Mouse (Mus musculus) liver, adult 2 months (tissue): ENCODE data around the gene Gnb3. TPM values are rescaled to one million over a fixed set of nuclear protein-coding genes. Genes with fewer than 3 reads are reported as not detected.

Experiments used
- DNase-seq: peaks from one replicate; pipeline ENCODE4 v3.0.0-alpha.2; 2011; ENCODE audit warnings: low read depth, low spot score; ENCODE audit errors: extremely low read depth
- H3K27ac ChIP-seq: fragments of 200-500 bp; replicated peaks from 2 replicates; pipeline ENCODE4 v1.5.1; 2012; ENCODE audit warnings: low read depth, mild to moderate bottlenecking, control low read depth, inconsistent platforms, low read length; ENCODE audit not compliant: insufficient read depth
- H3K27me3 ChIP-seq: fragments of 200-500 bp; 2 replicates; pipeline ENCODE4 v1.6.1; 2012; ENCODE audit warnings: mild to moderate bottlenecking, moderate library complexity, low read length, inconsistent platforms; ENCODE audit not compliant: control insufficient read depth, insufficient read depth
- H3K36me3 ChIP-seq: fragments of 200-500 bp; 2 replicates; pipeline ENCODE4 v1.6.1; 2012; ENCODE audit warnings: low read length, inconsistent platforms; ENCODE audit not compliant: control insufficient read depth, insufficient read depth
- H3K4me1 ChIP-seq: fragments of 200-500 bp; 2 replicates; pipeline ENCODE4 v1.6.1; 2011; ENCODE audit warnings: low read length; ENCODE audit not compliant: control insufficient read depth, insufficient read depth
- H3K4me3 ChIP-seq: fragments of 200-500 bp; 2 replicates; pipeline ENCODE4 v1.5.1; 2011; ENCODE audit warnings: low read depth, mild to moderate bottlenecking, control low read depth, low read length, moderate library complexity; ENCODE audit not compliant: insufficient read depth
- H3K79me2 ChIP-seq: fragments of 200-500 bp; 2 replicates; pipeline ENCODE4 v1.6.1; 2012; ENCODE audit warnings: inconsistent platforms, mild to moderate bottlenecking, low read length, moderate library complexity; ENCODE audit not compliant: control insufficient read depth, insufficient read depth
- H3K9ac ChIP-seq: fragments of 200-500 bp; 2 replicates; pipeline ENCODE4 v1.6.1; 2012; ENCODE audit warnings: low read depth, mild to moderate bottlenecking, control low read depth, inconsistent platforms, low read length
- CTCF ChIP-seq: fragments of 200-500 bp; IDR thresholded peaks from 2 replicates; pipeline ENCODE4 v1.5.1; 2011; ENCODE audit warnings: low read depth, low read length, control low read depth
- POLR2A ChIP-seq: fragments of 200-500 bp; IDR thresholded peaks from 2 replicates; pipeline ENCODE4 v1.6.1; 2011; ENCODE audit warnings: low read length, control low read depth; ENCODE audit not compliant: insufficient read depth; ENCODE audit errors: extremely low read depth
- WGBS: fragments of 180-500 bp; shearing (Covaris S2); methylation state at CpG from one replicate; pipeline ENCODE4 v1.1.7; 2018; 5-methylcytosine and 5-hydroxymethylcytosine counted together
- polyA plus RNA-seq: library from polyadenylated mRNA; depleted of rRNA; stranded (reverse); fragments of >200 nt; gene quantifications from 2 replicates; pipeline ENCODE4 v1.2.3, GENCODE M21; 2012
- total RNA-seq: library from RNA; depleted of rRNA; stranded (reverse); fragments of >200 nt; gene quantifications from 2 replicates; pipeline ENCODE4 v1.2.3, GENCODE M21; 2014

The Gnb3 gene
- total and polyA plus RNA-seq, 2 experiments: not detected

- no peaks in the 10 kb centered on the region for H3K79me2 ChIP-seq
- DNase-seq: no peak
- TF ChIP-seq CTCF (0 out of 2 replicates have a peak, but pooled peaks have one; percentile 3), POLR2A (no peak)
- 2% methylated on average over 43 of the region's 43 CpGs for WGBS
- H3K27ac ChIP-seq: no peak within 1 kb of the TSS
- no peaks in the 10 kb centered on the region for H3K36me3 ChIP-seq
- H3K4me3 ChIP-seq: peak within 1 kb of the TSS; percentile 59
- H3K4me1 ChIP-seq: peaks cover 1% of the 10 kb centered on the region; the same call in 1 of the 2 replicates
- no peaks in the 10 kb centered on the region for H3K27me3 ChIP-seq
- H3K9ac ChIP-seq: peak within 1 kb of the TSS; percentile 73
These were observed 23.7 kb upstream of the Gnb3 start, which contains the start of gene Gpr162 for GRCm38 (mm10) chr6:124863658-124864298. Gpr162 (minus strand) TSS chr6:124863983.

- peak overlapping the region; percentile 59; the same call in 1 of the 2 replicates for H3K4me3 ChIP-seq
- no peak for DNase-seq
- H3K79me2 ChIP-seq: no peaks in the 10 kb centered on the region
- 2% methylated on average over 14 of the region's 16 CpGs for WGBS
- peak overlapping the region; percentile 73; the same call in 1 of the 2 replicates for H3K9ac ChIP-seq
- no peaks in the 10 kb centered on the region for H3K27me3 ChIP-seq
- no peaks in the 10 kb centered on the region for H3K36me3 ChIP-seq
- peaks cover 1% of the 10 kb centered on the region; the same call in 1 of the 2 replicates for H3K4me1 ChIP-seq
- no peak overlapping the region for H3K27ac ChIP-seq
- TF ChIP-seq CTCF: no peak
- no peak for TF ChIP-seq POLR2A
These were observed 23.1 kb upstream of the Gnb3 start for GRCm38 (mm10) chr6:124863125-124863657.

GRCm38 (mm10) chr6:124862406-124863124 lies 22.5 kb upstream of the Gnb3 start:
- Histone ChIP-seq H3K4me1 (peaks cover 1% of the 10 kb centered on the region; the same call in 1 of the 2 replicates), H3K27ac (no peak overlapping the region), H3K9ac (no peak overlapping the region), H3K36me3 (no peaks in the 10 kb centered on the region), H3K79me2 (no peaks in the 10 kb centered on the region), H3K27me3 (peaks cover 3% of the 10 kb centered on the region; the same call in 1 of the 2 replicates), H3K4me3 (no peak overlapping the region)
- TF ChIP-seq POLR2A (no peak), CTCF (no peak)
- WGBS: 23% methylated on average over 8 of the region's 8 CpGs
- DNase-seq: no peak

- H3K4me1 ChIP-seq: peaks cover 1% of the 10 kb centered on the region; the same call in 1 of the 2 replicates
- no peak overlapping the region for H3K9ac ChIP-seq
- no peak for DNase-seq
- peaks cover 7% of the 10 kb centered on the region; the same call in 1 of the 2 replicates for H3K27me3 ChIP-seq
- TF ChIP-seq CTCF (no peak), POLR2A (no peak)
- H3K36me3 ChIP-seq: no peaks in the 10 kb centered on the region
- no peaks in the 10 kb centered on the region for H3K79me2 ChIP-seq
- H3K27ac ChIP-seq: no peak overlapping the region
- 42% methylated on average over 3 of the region's 3 CpGs for WGBS
- no peak overlapping the region for H3K4me3 ChIP-seq
These were observed 21.7 kb upstream of the Gnb3 start for GRCm38 (mm10) chr6:124861802-124862201.

- H3K9ac ChIP-seq: no peak overlapping the region
- H3K27me3 ChIP-seq: peaks cover 7% of the 10 kb centered on the region; the same call in 1 of the 2 replicates
- H3K36me3 ChIP-seq: no peaks in the 10 kb centered on the region
- TF ChIP-seq POLR2A: no peak
- no peak for TF ChIP-seq CTCF
- H3K4me1 ChIP-seq: peaks cover 1% of the 10 kb centered on the region; the same call in 1 of the 2 replicates
- no peak overlapping the region for H3K27ac ChIP-seq
- no peaks in the 10 kb centered on the region for H3K79me2 ChIP-seq
- no peak for DNase-seq
- no peak overlapping the region for H3K4me3 ChIP-seq
- 81% methylated on average over 19 of the region's 19 CpGs for WGBS
These were observed 21.2 kb upstream of the Gnb3 start for GRCm38 (mm10) chr6:124861266-124861665.
